Mouse (Mus musculus) gastrocnemius, postnatal 4 days (tissue): Measurements from ENCODE around the gene Syndig1. TPM values are rescaled to one million over a fixed set of nuclear protein-coding genes. Genes with fewer than 3 reads are reported as not detected.
A peak's percentile ranks its signal among the peaks of the same experiment; 100 is the strongest.

Source experiments
- DNase-seq, 2 experiments: peaks; one replicate each; pipeline ENCODE4 v3.0.0; 2021 to 2022; ENCODE audit warnings: low spot score in 2 of 2, mixed read lengths in 2 of 2
- long read RNA-seq, 2 experiments: library from polyadenylated mRNA; stranded (forward); transcript quantifications; one replicate each; pipeline ENCODE4 v2.0.0; 2021
- total RNA-seq, 2 experiments: library from RNA; stranded (reverse); gene quantifications; 2 replicates each; pipeline ENCODE4 v1.2.3; 2021

The Syndig1 gene
- total RNA-seq: under 1 TPM in 1 of 2 experiments, not detected in 1; 0.23 TPM
- long read RNA-seq, experiment 1: 0 reads
- long read RNA-seq, experiment 2: 0 reads

GRCm38 (mm10) chr2:149828911-149829310, at the start of gene Syndig1:
Gene Syndig1, plus strand, starts transcription at chr2:149829211.
- DNase-seq: no peak

GRCm38 (mm10) chr2:149798613-149799012, 30.4 kb upstream of the Syndig1 start:
- no peak for DNase-seq

- no peak for DNase-seq
Measured at GRCm38 (mm10) chr2:149804599-149805140, 24.3 kb upstream of the Syndig1 start.

GRCm38 (mm10) chr2:149805256-149805655, 23.8 kb upstream of the Syndig1 start:
- no peak for DNase-seq

DNA sequence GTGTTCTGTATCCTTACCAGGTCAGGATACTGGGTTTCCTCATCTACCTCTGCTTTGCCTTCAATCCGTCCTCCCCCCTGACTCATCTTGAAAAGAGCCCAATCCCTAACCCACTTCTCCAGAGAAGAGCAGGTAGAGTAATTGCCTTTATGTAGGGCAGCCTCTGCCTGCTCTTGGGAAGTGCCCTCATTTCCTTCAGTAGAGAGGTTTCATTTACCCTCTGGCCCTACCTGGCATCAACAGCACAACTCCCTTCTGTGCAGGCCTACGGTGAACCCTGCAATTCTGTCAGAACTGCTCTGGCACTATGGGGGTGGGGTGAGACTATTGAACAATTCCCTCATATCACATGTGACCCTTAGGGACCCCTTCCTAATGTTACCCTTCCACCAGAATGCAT, 16.1 kb upstream of the Syndig1 start:
- no peak for DNase-seq

GRCm38 (mm10) chr2:149818395-149818794, 10.6 kb upstream of the Syndig1 start:
- DNase-seq: no peak

DNA sequence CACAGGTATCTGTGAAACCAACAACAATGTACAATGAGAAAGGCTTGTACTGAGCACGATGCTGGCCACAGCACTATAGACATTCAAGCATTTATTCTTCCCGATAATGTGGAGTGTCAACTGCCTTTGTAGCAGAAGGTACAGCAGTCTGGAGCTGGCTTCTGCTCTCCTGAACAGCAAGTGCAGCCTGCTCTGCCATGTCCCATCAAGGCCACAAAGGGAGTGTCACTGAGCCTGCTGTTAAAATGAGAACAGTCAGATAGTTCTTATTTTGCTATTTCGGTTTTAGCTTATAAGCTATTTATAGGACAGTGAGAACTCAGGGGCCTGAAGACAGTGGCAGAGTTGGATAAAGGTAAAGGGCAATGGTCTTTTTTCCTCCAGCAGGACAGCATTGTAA, 9.3 kb upstream of the Syndig1 start:
- DNase-seq: no peak

DNA sequence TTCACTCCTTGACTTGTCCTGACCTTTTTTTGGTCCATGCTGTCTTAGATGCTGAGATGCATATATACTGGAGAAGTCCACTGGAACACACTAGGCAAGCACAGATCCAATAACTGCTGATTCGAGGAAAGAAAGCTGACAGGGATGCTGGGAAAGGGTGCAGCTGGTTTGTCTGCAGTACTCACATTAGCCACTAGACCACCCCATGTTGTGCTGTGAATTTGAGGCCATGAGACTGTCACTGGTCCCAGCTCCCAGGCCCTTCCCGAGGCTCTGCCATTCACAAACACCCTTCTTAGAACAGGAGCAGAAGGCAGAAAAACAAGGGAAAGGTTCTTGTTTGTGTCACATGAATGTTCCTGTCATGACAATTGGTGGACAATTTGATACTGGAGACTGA, 8.8 kb upstream of the Syndig1 start:
- DNase-seq: no peak

- peak in 1 of 2 experiments; percentile 8 for DNase-seq
Measured at GRCm38 (mm10) chr2:149829955-149830535, 1.0 kb downstream of the Syndig1 start.

DNA sequence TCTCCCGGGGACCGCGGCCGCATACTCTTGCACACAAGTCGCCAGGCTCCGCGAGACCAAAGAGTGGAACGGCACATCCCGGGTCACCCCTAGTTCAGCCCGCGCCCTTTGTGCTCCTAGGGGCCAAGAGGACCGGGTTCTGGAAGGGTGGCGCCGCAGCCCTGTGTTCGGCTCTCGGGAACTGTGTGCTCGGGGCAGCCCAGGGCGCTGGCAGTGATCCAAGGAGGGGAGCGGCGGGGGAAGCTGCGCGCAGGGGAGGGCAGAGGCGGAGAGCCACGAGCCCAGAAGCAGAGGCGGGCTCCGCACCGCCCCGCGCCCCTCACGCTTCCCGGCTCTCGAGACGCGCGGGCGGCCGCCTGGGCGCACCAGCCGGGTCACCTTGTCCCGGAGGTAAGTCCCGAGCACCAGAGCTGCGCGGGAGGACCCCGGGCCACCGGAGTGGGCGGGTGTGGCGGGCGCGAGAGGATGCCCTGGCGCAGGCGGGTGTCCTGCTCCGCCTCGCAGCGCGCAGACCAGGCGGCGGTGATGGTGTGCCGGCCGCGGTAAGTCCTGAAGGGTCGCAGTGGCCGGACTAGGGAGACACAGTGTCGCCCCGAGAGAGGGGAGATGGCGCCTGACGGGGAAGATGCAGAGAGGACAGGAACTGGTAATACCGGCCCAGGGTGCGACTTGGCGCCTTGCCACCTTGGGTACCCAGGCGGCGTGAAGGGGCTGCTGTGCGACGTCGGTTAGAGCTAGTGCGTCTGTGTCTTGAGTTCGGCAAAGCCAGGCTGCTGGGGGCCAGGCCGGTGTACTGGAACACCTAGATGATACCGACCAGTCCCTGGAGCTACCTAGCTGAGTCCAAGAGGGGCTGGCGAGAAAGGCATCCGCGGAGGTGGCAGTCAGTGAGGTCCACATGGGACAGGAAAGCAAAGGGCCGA, 1.8 kb downstream of the Syndig1 start, which contains the start of gene C530025M09Rik:
TSS of gene C530025M09Rik (minus strand) at position 678 of the 923 bp plus-strand sequence.
- peak; percentile 20 to 31 for DNase-seq

GRCm38 (mm10) chr2:149831459-149832245, 2.6 kb downstream of the Syndig1 start:
- no peak for DNase-seq

GRCm38 (mm10) chr2:149832301-149832700, 3.3 kb downstream of the Syndig1 start:
- no peak for DNase-seq

GRCm38 (mm10) chr2:149835091-149835490, 6.1 kb downstream of the Syndig1 start:
- no peak for DNase-seq

GRCm38 (mm10) chr2:149836471-149837135, 7.6 kb downstream of the Syndig1 start:
- DNase-seq: no peak

- DNase-seq: no peak
Measured at GRCm38 (mm10) chr2:149839666-149840065, 10.7 kb downstream of the Syndig1 start.

DNA sequence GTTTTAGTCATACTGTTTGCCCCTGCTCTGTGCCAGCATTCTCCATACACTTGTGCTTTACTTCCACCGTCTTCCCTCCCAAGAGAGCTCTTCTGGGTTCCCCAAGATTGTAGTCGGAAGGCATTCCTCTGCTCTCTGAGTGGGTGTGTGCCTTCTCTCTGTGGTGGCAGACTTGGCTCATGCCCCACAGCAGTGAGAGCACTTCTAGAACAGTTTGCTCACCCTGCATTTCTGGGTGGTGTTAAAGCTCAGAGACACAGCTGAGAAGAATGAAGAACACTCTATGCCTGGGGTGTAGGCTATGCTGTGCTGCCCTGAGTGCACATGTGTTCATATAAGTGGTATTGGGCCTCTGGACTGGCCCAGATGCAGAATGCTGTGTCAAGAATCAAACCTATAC, 15.6 kb downstream of the Syndig1 start:
- no peak for DNase-seq

- no peak for DNase-seq
Measured at GRCm38 (mm10) chr2:149848778-149849177, 19.8 kb downstream of the Syndig1 start.

GRCm38 (mm10) chr2:149861002-149861401, 32.0 kb downstream of the Syndig1 start:
- no peak for DNase-seq

GRCm38 (mm10) chr2:149865914-149866435, 37.0 kb downstream of the Syndig1 start:
- DNase-seq: no peak

- no peak for DNase-seq
Measured at GRCm38 (mm10) chr2:149870496-149870895, 41.5 kb downstream of the Syndig1 start.
